Mouse (Mus musculus) yolk sac, embryonic 10.5 days (tissue): ENCODE results near the gene Cts3.
"Not testable (repeated sequence)": the region's sequence is repeated elsewhere in the genome, so short reads cannot be mapped to it uniquely, and the experiment has no call there.

Source experiments
- DNase-seq: peaks from one replicate; pipeline ENCODE4 v3.0.0-alpha.2; 2017; ENCODE audit warnings: low spot score

Gene Cts3

DNA sequence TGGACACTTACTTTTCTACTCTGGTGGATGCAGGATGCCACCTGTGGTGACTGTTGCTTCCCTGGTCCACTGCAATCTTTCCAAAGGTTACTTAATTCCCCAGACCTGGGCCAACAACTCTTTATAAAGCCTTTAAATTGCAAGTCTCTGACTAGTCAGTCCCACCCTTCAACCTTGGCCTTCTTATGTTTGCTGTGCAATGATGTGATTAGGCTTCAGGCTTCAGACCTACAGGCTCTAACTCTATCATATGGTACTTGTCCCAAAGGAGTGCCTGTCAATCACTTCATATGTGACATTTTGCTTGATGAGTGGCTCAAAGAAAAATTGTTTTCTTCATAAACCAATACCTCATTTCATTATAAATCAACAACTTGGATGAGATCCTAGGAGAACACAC is at the start of gene Cts3:
Gene Cts3, minus strand, starts transcription at position 101 of the 400 bp plus-strand sequence.
- no peak for DNase-seq

DNA sequence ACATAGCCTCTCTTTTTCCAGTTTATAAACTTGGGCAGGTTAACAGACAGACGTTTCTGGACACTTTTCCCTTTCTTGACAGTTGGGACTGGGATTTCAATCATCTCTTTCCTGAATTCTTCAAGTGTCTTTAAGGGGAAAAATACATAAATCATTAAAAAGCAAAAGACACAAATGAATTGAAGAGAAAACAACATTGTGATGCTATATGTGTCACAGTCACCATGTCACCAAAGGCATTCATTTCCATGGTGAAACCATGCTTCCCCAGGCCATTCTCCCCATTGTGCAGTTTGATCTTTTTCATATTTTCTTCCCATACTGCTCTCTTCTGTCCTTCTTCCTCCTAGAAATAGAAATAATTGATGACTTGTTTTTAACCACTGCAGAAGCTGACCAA is 1.9 kb downstream of the Cts3 start, which contains the start of gene Gm49352:
Gene Gm49352, minus strand, starts transcription at position 101 of the 400 bp plus-strand sequence.
- not testable (repeated sequence) for DNase-seq

DNA sequence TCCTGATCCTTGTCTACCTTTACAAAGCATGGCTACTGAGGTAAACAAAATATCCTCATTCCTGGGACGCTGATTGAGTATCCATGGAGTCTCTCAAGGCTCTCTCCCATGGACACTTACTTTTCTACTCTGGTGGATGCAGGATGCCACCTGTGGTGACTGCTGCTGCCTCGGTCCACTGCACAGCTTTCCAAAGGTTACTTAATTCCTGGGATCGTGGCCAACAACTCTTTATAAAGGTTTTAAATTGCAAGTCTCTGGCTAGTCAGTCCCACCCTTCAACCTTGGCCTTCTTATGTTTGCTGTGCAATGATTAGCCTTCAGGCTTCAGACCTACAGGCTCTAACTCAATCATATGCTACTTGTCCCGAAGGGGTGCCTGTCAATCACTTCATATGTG is 28.3 kb downstream of the Cts3 start, which contains the start of gene Ctsm:
Gene Ctsm, minus strand, starts transcription at position 209 of the 400 bp plus-strand sequence.
- DNase-seq = no peak
